Mouse (Mus musculus) heart, adult 2 months (tissue): Measurements from ENCODE around the gene 1700057G04Rik.

Experiments used
- CTCF ChIP-seq: fragments of 200-600 bp; IDR thresholded peaks from 2 replicates; pipeline ENCODE4 v1.8.1; 2022; ENCODE audit warnings: antibody characterized with exemption, mild to moderate bottlenecking, moderate library complexity
- EP300 ChIP-seq: fragments of 200-500 bp; IDR thresholded peaks from 2 replicates; pipeline ENCODE4 v1.6.1; 2011; ENCODE audit warnings: low read depth, low read length, control low read depth; ENCODE audit not compliant: insufficient read depth

- TF ChIP-seq CTCF (no peak), EP300 (no peak)
These were observed 54.3 kb downstream of the 1700057G04Rik start for GRCm38 (mm10) chr9:92363478-92363877.
